Mouse (Mus musculus) small intestine, adult 2 months (tissue): ENCODE measurements around the gene Emc10.

Experiments used
- CTCF ChIP-seq: fragments of 200-500 bp; IDR thresholded peaks from 2 replicates; pipeline ENCODE4 v1.5.1; 2012; ENCODE audit warnings: low read depth, mild to moderate bottlenecking, control low read depth, inconsistent platforms, low read length, moderate library complexity, mixed read lengths; ENCODE audit not compliant: insufficient replicate concordance, insufficient read length; ENCODE audit errors: extremely low read depth
- POLR2A ChIP-seq: fragments of 200-500 bp; IDR thresholded peaks from 2 replicates; pipeline ENCODE4 v1.6.1; 2012; ENCODE audit warnings: low read depth, mild to moderate bottlenecking, control low read depth, inconsistent platforms, low read length, moderate library complexity

GRCm38 (mm10) chr7:44523056-44523455 is 26.7 kb upstream of the Emc10 start:
- TF ChIP-seq CTCF (no peak), POLR2A (no peak)
